Mouse (Mus musculus): ENCODE measurements around the gene Olfr1357. TPM values are rescaled to one million over a fixed set of nuclear protein-coding genes. Genes with fewer than 3 reads are reported as not detected.
"Not testable (repeated sequence)": the region's sequence is repeated elsewhere in the genome, so short reads cannot be mapped to it uniquely, and the experiment has no call there.

The Olfr1357 gene
- not detected for total RNA-seq (2021)
- long read RNA-seq, experiment 1 = 0 reads
- long read RNA-seq, experiment 2 = 0 reads

- DNase-seq = no peak
These were observed at the start of gene Olfr1357 for GRCm38 (mm10) chr10:78617974-78618373. Olfr1357 (minus strand) TSS chr10:78618074.

- DNase-seq = not testable (repeated sequence)
These were observed 48.8 kb upstream of the Olfr1357 start for GRCm38 (mm10) chr10:78666696-78667095.

GRCm38 (mm10) chr10:78664546-78664945, 46.7 kb upstream of the Olfr1357 start:
- DNase-seq = no peak

GRCm38 (mm10) chr10:78661198-78661597, 43.3 kb upstream of the Olfr1357 start:
- DNase-seq = no peak

- peak; percentile 4 for DNase-seq
These were observed 14.4 kb upstream of the Olfr1357 start for GRCm38 (mm10) chr10:78632311-78632710.

GRCm38 (mm10) chr10:78630194-78630593, 12.3 kb upstream of the Olfr1357 start:
- no peak for DNase-seq

GRCm38 (mm10) chr10:78623143-78623542, 5.3 kb upstream of the Olfr1357 start:
- DNase-seq = not testable (repeated sequence)

GRCm38 (mm10) chr10:78607602-78608001, 10.3 kb downstream of the Olfr1357 start:
- peak; percentile 48 for DNase-seq

- peak; percentile 49 for DNase-seq
These were observed 12.8 kb downstream of the Olfr1357 start for GRCm38 (mm10) chr10:78605080-78605479.

GRCm38 (mm10) chr10:78599865-78600264, 18.0 kb downstream of the Olfr1357 start:
- DNase-seq = no peak

- no peak for DNase-seq
These were observed 23.3 kb downstream of the Olfr1357 start for GRCm38 (mm10) chr10:78594566-78594965.

GRCm38 (mm10) chr10:78594157-78594556, 23.7 kb downstream of the Olfr1357 start:
- DNase-seq = no peak

GRCm38 (mm10) chr10:78593736-78594135, 24.1 kb downstream of the Olfr1357 start:
- no peak for DNase-seq

GRCm38 (mm10) chr10:78592856-78593379, 25.0 kb downstream of the Olfr1357 start:
- DNase-seq = no peak

GRCm38 (mm10) chr10:78591406-78592328, 26.2 kb downstream of the Olfr1357 start, which contains the start of gene Syde1:
Syde1 (minus strand) TSS chr10:78591964.
- DNase-seq = peak; percentile 71

- peak; percentile 49 for DNase-seq
These were observed 27.1 kb downstream of the Olfr1357 start for GRCm38 (mm10) chr10:78590744-78591143.

GRCm38 (mm10) chr10:78589901-78590300, 28.0 kb downstream of the Olfr1357 start:
- no peak for DNase-seq

- DNase-seq = no peak
These were observed 28.6 kb downstream of the Olfr1357 start for GRCm38 (mm10) chr10:78589291-78589690.

GRCm38 (mm10) chr10:78586026-78586425, 31.8 kb downstream of the Olfr1357 start:
- no peak for DNase-seq

- no peak for DNase-seq
These were observed 32.3 kb downstream of the Olfr1357 start for GRCm38 (mm10) chr10:78585606-78586005.

GRCm38 (mm10) chr10:78584996-78585395, 32.9 kb downstream of the Olfr1357 start:
- DNase-seq = no peak

GRCm38 (mm10) chr10:78583939-78584338, 33.9 kb downstream of the Olfr1357 start:
- no peak for DNase-seq

GRCm38 (mm10) chr10:78583347-78583746, 34.5 kb downstream of the Olfr1357 start:
- no peak for DNase-seq
